Mouse (Mus musculus) layer of hippocampus, adult 2 months (tissue): ENCODE data around the gene Ncapg2. TPM values are rescaled to one million over a fixed set of nuclear protein-coding genes. Genes with fewer than 3 reads are reported as not detected.

Source experiments
- DNase-seq, 2 experiments: peaks; one replicate each; pipeline ENCODE4 v3.0.0; 2022; ENCODE audit warnings: low spot score in 2 of 2
- H3K27ac ChIP-seq: fragments of 200-600 bp; 2 replicates; pipeline ENCODE4 v1.8.1; 2022
- H3K4me3 ChIP-seq: fragments of 200-600 bp; 2 replicates; pipeline ENCODE4 v1.8.1; 2022; ENCODE audit warnings: mild to moderate bottlenecking
- CTCF ChIP-seq: fragments of 200-600 bp; conservative IDR thresholded peaks from 2 replicates; pipeline ENCODE4 v1.8.1; 2022; ENCODE audit warnings: antibody characterized with exemption, mild to moderate bottlenecking, moderate library complexity
- total RNA-seq, 2 experiments: library from RNA; stranded (reverse); gene quantifications; 2 replicates each; pipeline ENCODE4 v1.2.3; 2021

Ncapg2 gene
- total RNA-seq, 2 experiments from 2014 or later = 5.1 to 5.8 TPM

DNA sequence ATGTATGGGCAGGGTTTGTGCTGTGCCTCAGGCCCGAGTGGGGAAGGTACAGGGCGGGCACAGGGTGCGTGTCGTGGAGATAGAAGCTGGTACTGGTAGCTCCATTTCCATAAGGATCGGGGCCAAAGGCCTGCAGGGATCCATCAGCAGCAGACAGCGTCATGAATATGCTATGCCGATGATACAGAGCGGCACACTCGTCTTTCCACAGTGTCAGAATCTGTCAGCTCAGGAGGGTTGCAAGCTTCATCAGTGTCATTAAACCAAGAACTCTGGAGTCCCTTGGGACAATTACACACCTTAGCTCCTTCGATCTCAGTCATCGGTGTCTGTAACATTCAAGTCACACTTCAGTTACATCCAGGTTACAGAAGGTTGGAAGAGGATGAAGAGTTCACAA, 95.5 kb downstream of the Ncapg2 start:
- Histone ChIP-seq H3K27ac (no peak overlapping the region), H3K4me3 (no peak overlapping the region)
- DNase-seq = no peak
- TF ChIP-seq CTCF = no peak

DNA sequence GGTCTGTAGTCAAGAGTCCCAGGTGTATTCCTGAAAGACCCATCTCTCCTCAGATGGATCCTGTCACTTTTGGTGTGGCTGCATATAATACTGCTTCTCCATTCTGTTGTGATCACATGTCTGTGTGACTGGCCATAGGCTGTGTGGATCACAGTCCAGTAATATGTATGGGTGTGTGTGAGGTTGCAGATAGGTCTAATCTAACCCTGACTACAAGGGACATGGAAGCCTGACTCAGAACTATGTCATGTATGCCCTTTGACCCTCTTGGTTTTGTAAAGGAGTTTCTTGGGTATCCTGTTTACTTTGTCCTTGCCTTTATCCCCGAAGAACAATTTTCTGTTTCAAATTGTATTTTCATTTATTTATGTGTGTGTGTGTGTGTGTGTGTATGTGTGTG, 107.3 kb downstream of the Ncapg2 start:
- DNase-seq = no peak
- Histone ChIP-seq H3K27ac (no peak overlapping the region), H3K4me3 (no peak overlapping the region)
- no peak for TF ChIP-seq CTCF

Other genes with a start within 250 kb of the Ncapg2 start
- gene Wdr60, start 142.4 kb upstream of the Ncapg2 start, total RNA-seq = 10 to 100 TPM; 17.9 to 20.6 TPM
- not detected for gene Gm11027, start 130.0 kb upstream of the Ncapg2 start, total RNA-seq
- 10 to 100 TPM; 61.2 to 73.0 TPM for gene Esyt2, start 124.2 kb upstream of the Ncapg2 start, total RNA-seq
- gene Ptprn2, start 80.3 kb downstream of the Ncapg2 start, total RNA-seq = 100 to 1,000 TPM; 280 to 289 TPM